Mouse (Mus musculus) heart, adult 9 months (tissue): ENCODE results near the gene Nfu1.
"Not testable (repeated sequence)": the region's sequence is repeated elsewhere in the genome, so short reads cannot be mapped to it uniquely, and the experiment has no call there.

ENCODE experiments used
- DNase-seq, 2 experiments: peaks; one replicate each; pipeline ENCODE4 v3.0.0; 2022; ENCODE audit warnings: low spot score in 2 of 2

The Nfu1 gene

DNA sequence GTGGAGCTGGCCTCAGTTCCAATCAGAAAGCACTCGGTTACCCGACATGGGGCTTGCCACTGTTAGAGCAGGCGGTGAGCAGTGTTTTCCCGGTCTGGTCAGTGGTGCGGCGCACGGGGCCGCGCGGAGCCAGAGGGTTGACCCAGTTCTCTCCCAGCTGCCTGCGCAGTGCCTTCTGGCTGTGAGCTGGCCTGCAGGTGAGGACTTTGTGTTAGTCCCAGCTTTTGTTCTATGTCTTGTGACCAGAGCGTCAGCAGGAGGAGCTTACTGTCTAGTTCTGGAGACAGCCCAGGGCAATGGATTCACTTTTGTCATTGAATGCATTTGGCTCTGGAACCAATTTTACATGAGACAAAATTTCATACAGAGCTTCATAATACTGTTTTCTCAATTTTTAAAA lies 12.8 kb downstream of the Nfu1 start:
- DNase-seq = no peak

DNA sequence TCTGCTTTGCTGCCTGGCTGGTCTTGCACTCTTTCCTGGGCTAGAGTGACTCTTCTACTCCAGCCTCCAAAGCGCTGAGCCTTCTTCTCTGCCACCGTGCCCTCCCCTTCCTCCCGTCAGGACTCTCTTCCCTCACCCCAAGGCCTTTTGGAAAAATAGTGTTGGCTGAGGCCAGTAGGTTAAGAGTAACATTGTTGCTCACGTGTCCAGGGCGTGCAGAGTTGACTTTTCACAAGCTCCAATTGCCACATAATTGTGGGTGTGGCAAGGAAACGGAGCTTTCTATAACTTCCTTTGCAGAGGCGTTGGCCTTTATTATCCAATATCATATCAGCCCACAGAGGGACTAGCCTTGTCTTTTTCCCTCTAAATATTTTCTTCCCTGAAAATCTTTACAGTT lies 17.9 kb downstream of the Nfu1 start:
- DNase-seq = peak in 1 of 2 experiments; percentile 13

DNA sequence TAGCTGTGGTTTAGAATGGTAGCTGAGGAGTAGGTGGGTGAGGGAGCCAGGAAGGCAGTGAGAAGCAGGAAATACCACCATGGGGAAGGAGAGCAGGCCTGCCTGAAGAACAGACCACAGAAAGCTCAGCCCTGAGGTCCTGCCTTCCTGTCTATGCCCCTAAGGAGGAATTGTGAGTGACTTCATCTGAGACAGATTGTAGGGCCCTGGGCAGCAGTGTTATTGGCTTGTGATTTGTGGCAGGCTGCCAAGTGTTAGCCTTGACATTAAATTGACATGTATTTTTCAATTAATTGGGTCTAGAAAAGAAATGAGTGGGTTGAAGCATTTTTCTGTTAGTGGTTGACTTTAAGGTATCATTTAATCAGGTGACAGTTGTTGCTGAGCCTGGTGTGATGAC lies 19.8 kb downstream of the Nfu1 start:
- DNase-seq = no peak

DNA sequence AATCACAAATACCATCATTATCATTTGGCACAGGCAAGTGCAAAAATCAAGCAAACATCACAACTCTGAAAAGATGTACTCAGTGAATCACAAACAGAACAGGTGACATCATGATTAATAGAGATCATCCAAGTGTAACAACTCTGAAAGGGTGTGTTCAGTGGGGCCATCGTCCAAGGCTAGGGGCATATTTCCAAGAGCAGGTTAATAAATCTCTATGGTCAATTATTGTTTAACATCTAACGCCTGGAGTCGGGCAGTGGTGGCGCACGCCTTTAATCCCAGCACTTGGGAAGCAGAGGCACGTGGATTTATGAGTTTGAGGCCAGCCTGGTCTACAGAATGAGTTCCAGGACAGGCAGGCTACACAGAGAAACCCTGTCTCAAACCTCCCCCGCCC lies 22.3 kb downstream of the Nfu1 start:
- DNase-seq = not testable (repeated sequence)

DNA sequence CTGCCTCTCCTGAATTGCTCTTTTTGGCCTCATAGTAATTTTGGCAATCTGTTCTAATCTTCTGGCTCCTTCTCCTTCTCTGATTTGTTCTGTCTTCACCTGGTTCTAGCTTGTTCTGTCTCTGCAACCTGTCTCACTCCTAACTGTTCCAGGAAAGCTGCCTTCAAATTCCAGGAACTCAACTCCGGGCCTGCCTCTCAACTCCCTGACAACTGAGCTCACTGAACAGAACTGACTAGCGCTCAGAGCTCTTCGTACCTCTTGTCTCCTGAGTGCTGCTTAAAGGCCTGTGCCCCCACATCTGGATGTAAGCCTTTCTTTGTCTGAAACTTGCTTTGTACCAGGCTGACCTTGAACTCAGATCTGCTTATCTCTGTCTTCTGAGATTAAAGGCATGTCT lies 23.4 kb downstream of the Nfu1 start:
- DNase-seq = no peak

DNA sequence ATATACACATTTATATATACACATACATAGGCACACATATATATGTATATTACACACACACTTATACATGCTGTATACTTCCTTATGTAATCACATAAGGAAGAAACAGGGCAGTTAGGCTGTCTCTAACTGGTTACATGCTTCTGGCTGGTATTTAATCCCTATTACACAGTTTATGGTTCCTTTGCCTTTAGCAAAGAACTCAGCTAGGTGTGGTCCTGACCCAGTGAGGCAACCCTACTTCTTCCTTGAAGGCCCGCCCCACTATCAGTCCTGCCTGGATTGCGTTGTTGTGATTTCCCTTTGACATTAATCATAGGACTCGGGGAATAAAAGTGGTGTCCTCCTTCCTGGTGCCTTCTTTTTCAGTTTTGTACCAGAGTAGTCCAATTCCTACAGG lies 25.4 kb downstream of the Nfu1 start:
- no peak for DNase-seq

DNA sequence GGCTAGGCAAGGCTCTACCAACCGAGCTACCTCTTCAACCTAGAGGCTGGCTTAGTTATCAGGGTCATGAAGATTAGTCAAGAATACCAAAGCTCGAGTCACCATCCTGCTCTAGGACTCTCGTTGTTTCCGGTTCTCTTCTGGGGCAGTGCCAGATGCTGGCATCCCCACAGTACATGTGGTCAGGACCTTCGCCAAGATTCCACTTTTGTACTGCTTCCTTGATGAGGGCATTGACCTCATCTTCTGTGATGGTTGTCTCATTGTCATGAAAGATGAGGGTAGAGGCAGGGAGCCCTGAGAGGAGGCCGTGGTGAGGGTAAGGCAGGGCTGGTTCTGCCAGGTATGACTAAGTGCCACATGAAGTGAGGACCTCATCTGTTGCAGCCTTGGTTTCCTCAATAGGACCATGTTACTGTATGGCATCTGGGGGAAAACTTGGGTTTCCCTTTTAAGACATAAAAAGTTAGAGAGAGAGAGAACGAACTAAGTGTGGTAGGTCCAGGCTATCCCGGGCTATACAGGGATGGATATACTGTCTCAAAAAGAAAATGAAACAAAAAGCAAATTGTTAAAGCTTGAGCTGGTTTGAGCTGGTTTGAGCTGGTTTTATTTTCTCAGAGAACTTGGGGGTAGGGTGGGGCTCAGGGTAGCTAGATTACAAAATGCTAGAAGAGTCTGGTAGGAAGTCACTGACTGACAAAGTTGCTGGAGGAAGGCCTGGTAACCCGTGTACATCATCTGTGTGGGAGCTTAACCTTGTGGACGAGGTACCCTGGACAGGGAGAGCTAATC lies 29.0 kb downstream of the Nfu1 start:
- no peak for DNase-seq

DNA sequence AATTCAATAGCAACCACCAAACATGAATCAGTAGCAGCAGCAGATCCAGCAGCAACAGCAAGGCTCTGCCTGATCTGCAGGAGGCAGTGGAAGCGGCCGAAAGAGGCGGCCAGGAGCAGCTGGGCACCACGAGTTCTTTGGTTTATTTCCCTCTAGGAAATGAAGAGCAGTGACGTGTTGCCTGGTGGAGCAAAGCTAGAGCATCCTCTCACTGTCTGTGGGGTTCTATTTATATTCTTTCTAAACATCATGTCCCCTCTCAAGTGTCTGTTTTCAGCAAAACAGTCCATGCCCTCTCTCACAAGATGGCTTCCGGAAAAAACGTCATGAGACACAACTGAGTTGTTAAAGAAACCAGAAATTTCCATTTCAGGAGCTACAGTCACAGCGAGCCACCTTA lies 30.1 kb downstream of the Nfu1 start:
- no peak for DNase-seq

DNA sequence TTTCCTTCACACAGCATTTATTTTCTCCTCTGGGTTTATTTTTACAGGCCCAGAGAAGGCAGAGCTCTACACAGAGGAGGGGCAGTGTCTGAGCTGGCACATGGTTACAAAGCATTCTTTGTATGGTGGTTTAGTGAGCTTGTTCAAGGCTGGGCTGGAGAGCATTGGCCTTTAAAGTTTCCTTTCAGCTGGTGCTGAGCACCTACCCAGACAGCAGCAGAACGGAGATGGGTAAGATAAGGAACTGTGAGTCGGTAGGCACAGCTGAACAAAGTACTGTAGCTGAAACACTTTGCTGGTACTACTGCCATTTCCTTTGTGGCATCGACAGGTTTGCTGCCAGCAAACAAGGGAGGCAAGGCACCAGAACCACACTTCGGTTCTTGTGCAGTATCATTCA lies 31.9 kb downstream of the Nfu1 start:
- DNase-seq = no peak

DNA sequence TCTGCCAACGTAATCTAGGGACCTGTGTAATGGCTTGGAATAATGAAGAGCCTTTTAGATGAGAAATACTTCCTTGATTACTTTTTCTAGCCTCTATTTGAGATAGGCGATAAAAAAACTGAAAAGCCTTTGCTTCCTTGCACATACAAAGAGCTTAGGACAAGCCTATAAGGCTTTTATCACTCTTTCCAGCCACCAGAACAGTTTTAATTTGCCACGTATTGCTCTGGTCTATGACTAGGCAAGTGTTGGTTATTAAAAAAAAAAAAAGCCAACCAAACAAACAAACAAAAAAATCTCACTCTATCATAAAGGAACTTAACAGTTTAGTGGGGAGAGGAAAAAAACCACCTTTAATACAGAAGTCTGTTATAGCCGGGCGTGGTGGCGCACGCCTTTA lies 32.4 kb downstream of the Nfu1 start:
- no peak for DNase-seq

DNA sequence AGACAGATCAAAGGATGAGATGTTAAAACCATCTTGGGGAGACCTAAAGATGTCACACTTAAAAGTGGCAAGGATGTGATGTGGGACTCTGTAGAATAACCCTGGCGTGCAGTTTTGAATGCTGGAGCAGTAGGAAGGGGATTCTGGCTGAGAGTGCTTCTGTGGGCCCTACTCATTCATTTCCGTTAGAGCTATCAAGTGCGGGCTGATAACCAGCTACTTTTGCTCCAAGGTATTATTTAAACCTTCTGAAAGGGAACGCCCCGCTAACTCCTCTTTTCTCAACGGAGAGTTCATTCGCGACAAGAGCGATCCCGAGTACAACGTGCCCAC lies 32.9 kb downstream of the Nfu1 start:
- DNase-seq = no peak

DNA sequence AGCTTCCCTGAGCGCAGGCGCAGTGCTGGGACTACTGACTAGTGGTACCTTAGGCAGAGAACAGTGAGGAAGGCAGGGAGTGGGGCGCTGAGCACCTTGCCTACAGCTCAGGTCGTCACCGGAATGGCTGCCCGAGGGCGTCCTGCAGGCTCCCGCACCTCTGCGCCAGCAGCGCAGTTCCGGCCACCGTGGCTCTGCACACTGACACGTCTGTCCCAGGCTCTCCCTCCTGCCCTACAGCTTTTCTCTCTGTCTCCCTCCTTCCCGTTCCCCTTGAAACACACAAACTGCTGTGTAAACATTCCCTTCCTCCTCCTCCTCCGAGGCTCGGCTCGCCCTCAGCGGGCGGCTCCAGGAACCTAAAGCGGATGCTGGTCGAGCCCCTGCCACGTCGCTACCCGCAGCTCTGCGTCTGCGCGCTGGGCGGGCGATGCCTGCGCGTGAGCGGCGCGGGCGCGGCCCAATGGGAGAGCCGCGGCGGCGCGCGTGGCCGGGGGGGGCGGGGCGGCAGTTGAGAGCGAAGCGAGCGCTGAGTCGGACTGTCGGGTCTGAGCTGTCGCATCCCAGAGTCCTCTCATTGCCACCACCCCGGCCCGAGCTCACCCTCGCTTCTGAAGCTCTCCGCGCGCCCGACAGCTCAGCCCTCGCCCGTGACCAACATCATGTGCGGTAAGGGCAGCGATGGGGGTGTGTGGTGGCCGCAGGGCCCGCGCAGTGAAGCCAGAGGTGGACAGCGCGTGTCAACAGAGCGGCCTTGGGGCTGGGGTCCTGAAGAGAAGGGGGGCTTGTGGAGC lies 33.5 kb downstream of the Nfu1 start, which contains the start of gene Gfpt1:
Gene Gfpt1, plus strand, starts transcription at position 510 of the 794 bp plus-strand sequence.
- DNase-seq = peak; percentile 95 to 97

DNA sequence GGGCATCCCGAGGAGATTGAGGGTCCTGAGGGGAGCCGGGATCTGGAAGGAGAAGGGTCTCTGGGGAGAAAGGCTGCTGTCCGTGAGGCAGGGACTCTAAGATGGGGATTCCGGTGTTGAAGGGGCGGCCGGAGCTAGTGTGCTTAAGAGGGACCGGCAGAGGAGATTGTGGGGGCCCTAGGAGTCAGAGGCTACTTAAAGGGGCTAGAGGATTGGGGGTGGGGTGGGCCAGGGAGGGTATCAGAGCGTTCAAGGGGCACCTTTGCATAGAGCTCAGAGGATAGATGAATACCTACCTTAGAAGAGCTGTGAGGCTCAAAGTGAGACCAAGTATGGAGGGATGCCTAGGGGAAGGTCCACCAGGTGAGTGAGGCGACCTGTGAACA lies 34.1 kb downstream of the Nfu1 start:
- DNase-seq = no peak

DNA sequence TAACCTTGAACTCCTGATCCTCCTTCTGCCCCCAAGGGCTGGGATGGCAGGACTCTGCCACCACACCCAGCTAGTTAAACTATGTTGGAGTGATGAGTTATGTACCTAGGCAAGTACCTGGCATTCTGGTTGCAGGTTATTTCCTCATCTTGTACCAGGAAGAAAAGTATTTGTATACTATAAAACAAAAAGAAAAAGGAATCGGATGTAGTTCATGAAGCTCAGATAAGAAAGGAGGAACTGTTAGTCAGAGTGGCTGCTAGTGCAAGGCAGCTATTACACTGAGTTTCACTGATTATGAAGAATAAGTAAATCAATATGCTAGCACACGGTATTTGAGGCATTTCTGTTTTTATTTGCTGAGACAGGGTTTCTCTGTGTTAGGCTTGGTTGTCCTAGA lies 35.9 kb downstream of the Nfu1 start:
- no peak for DNase-seq

DNA sequence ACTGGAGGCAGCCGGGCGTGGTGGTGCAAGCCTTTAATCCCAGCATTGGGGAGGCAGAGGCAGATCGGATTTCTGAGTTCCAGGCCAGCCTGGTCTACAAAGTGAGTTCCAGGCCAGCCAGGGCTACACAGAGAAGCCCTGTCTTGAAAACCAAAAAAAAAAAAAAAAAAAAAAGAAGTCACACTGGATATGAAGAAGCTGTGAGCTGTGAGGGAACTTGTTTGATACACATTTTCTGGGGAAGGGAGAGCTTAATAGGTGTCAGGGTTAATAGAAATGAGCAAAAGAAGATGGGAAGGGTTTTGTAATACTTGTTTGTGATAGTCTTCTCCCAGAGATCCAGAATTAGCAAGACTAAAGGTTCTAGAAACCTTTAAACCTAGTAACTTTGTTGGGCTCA lies 36.5 kb downstream of the Nfu1 start:
- DNase-seq = no peak

DNA sequence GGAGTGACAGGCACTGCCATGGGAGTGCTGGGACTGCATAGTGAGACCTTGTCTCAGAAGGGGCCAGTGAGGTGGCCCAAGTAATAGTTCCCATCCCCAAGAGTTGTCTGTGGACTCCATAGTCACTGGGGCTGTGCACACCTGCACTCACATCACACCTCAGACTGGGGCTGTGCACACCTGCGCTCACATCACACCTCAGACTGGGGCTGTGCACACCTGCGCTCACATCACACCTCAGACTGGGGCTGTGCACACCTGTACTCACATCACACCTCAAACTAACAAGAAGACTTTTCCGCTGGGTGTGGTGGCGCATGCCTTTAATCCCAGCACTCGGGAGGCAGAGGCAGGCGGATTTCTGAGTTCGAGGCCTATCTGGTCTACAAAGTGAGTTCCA lies 39.7 kb downstream of the Nfu1 start:
- DNase-seq = not testable (repeated sequence)

DNA sequence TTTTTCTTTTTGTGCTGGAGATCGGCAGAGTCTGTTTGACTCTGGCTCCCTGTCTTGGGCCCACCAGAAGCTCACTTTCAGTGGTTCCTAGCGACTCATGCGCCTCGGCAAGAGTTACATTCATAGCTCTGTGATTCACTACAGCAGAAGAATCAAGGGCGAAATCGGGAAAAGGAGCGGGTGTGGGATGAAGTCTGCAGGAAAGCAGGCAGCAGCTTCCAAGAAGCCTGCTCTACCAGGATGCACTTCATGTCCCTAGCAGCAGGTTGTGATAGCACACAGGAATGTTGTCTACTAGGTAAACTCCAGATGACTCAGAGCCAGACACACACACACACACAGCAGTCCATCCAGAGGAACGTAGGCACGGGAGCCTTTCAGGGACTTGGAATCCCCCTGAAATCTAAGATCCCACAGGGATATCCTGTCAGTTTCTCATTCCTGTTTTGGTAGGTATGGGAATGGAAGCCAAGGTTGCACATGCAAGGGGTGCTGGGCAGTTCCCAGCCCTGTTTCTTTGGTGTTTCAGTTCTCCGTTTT lies 42.9 kb downstream of the Nfu1 start:
- no peak for DNase-seq

DNA sequence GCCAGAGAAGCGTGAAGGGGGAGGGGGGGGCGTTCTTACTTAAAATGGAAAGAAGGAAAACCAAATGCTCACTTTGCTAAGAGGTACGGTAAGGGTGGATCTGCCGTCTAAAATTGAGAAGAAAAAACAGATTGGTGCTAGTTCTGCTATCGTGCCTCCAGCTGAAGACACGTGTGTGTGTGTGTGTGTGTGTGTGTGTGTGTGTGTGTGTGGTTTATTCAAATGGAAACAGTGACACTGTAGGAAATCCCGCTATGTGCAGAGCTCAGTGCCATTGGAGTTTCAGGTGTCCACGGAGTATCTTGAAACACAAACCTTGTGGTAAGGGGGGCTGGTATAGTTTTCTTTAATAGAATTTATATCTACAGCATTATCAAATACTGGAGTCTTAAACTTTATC lies 45.2 kb downstream of the Nfu1 start:
- DNase-seq = no peak

DNA sequence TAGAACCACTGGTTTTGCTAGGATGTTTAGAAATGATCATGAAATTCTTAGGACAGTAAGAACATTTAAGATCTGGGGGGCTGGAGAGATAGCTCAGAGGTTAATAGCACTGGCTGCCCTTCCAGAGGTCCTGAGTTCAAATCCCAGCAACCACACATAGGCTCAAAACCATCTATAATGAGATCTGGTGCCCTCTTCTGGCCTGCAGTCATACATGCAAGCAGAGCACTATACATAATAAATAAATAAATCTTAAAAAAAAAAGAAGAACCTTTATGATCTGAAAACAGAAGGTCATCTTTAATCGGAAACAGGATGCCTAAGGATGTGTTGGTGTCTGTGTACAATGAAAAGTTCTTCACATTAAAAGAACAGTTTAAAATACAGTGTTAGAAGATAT lies 50.7 kb downstream of the Nfu1 start:
- no peak for DNase-seq

DNA sequence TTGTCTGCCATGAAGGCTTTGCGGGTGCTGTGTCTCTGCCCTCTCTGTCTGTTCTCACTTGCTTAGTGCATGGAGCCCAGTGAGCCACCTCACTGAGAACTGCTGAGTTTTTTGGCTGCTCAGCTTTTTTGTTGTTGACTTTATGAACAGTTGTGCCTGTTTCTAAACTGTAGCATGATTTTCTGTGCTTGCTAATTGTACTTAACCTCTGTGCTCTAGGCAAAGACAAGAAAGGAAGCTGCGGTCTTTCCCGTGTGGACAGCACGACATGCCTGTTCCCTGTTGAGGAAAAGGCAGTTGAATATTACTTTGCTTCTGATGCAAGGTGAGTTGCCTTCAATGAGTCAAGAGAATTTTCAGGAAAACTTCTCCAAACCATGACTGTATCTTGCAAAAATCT lies 54.5 kb downstream of the Nfu1 start:
- DNase-seq = no peak

DNA sequence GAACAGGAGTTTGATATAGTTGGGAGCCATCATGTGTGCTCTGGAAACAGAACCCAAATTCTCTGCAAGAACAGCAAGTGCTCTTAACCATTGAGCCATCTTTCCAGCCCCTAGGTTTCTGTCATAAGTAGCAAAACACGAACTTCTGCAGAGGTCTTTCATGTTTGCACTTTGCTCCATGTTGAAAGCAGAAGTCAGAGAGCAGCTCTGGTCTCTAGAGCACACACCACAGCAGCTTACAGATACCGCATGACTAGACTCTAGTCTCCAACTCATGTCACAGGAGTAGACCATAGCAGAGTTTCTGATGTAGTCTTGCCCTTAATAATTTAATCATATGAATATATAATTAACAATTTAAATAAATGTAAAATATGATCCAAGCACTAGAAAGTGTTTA lies 59.2 kb downstream of the Nfu1 start:
- no peak for DNase-seq

DNA sequence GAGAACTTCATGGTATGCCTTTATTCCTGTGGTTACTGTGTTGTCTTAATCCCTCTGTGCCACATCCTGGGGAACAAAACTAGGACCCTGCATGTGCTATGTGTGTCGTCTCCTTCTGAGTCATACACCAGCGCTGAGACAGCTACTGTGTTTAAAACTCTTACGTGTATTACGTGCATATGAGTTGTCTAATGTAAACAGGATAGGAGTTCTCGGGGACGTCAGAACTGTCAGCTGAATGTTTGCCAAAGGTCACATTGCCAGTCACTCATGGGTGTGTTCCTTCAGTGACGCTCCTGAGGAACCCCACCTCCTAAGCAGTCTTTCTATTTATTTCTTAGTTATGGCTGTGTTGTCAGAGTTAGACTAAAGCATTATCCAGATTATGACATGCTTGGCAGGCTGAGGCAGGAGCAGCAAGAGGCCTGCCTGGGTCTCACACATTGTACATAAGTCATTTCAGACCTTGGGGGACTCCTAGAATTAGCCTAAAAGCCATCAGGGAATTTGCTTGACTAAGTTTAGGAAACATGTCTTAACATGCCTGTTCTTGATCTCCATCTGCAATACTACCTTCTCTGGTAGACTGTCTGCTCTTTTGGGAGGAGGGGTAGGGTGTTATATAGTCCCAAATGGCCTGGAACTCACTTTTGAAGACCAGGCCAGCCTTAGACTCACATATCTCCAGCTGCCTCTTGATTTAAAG lies 60.3 kb downstream of the Nfu1 start:
- no peak for DNase-seq

DNA sequence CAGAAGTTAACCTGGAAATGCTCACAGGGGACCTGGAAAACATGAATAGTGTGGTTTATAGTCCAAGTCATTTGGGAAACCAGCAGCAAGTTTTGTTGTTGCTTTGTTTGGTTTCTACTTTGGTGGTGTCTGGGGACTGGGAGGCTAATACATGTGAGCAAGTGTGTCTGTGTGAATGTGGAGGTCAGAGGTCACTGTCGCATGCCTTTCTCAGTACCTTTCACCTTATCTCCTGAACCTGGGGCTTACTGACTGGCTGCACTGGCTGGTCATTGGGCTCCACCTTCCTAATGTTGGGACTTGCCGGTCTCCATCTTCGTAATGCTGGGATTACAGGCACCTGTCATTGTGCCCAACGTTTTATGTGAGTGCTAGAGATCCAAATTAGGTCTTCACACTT lies 61.6 kb downstream of the Nfu1 start:
- DNase-seq = no peak
